Mouse (Mus musculus) layer of hippocampus, adult 2 months (tissue): ENCODE measurements around the gene Ptrh1. TPM values are rescaled to one million over a fixed set of nuclear protein-coding genes. Genes with fewer than 3 reads are reported as not detected.

Experiments
- DNase-seq, 2 experiments: peaks; one replicate each; pipeline ENCODE4 v3.0.0; 2022; ENCODE audit warnings: low spot score in 2 of 2
- H3K27ac ChIP-seq: fragments of 200-600 bp; 2 replicates; pipeline ENCODE4 v1.8.1; 2022
- H3K4me3 ChIP-seq: fragments of 200-600 bp; 2 replicates; pipeline ENCODE4 v1.8.1; 2022; ENCODE audit warnings: mild to moderate bottlenecking
- CTCF ChIP-seq: fragments of 200-600 bp; conservative IDR thresholded peaks from 2 replicates; pipeline ENCODE4 v1.8.1; 2022; ENCODE audit warnings: antibody characterized with exemption, mild to moderate bottlenecking, moderate library complexity
- long read RNA-seq, 2 experiments: library from polyadenylated mRNA; stranded (forward); transcript quantifications; one replicate each; pipeline ENCODE4 v2.0.0; 2021; ENCODE audit warnings: borderline mapping rate in 2 of 2
- total RNA-seq, 2 experiments: library from RNA; stranded (reverse); gene quantifications; 2 replicates each; pipeline ENCODE4 v1.2.3; 2021

Gene Ptrh1
- 1 to 10 TPM; 5.9 to 6.4 TPM for total RNA-seq
- long read RNA-seq, experiment 1, partial matches to known transcripts = 0 of 1 reads
- long read RNA-seq, experiment 1, other reads (novel, unspliced or antisense) = 1 of 1 reads
- long read RNA-seq, experiment 2, partial matches to known transcripts = 0 of 2 reads
- long read RNA-seq, experiment 2, other reads (novel, unspliced or antisense) = 0 of 2 reads

DNA sequence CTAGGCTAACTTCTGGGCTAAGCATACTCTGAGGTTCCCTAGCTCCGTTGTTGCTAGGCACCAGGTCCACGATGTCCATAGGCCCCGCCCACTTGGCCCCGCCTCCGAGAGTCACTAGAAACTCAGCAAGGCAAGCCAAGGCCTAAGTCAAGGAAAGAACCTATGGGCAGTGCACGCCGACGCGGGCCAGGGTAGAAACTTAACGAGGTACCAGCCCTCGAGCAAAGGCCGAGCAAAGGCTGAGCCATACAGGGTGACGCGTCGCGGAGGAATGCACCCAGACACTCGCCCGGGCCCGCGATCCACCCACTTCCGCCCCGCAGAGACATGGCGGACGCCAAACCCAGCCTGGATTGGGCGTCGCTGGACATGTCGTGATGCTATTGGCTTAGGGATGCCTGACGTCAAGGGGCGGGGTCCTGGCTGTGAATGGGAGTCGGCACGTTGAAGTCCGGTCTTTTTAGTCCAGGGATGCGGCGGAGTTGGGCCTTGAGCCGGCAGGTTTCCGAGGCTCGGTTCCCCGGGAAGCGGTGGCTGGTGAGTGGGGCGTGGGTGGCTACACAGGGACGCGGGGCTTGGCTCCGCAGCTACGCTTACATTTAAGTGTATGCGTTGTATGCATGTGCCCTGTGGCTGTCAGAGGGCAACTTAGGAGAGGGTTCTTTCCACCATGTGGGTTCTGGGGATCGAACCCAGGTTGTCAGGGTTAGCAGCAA is at the start of gene Ptrh1, which contains the start of gene Ttc16:
Ptrh1 (plus strand) TSS at position 428 of the 716 bp plus-strand sequence.
Ttc16 (minus strand) TSS at position 275 of the 716 bp plus-strand sequence.
- DNase-seq = peak; percentile 97
- Histone ChIP-seq H3K27ac (peak within 1 kb of the TSS; percentile 92), H3K4me3 (peak within 1 kb of the TSS; percentile 76)
- no peak for TF ChIP-seq CTCF

DNA sequence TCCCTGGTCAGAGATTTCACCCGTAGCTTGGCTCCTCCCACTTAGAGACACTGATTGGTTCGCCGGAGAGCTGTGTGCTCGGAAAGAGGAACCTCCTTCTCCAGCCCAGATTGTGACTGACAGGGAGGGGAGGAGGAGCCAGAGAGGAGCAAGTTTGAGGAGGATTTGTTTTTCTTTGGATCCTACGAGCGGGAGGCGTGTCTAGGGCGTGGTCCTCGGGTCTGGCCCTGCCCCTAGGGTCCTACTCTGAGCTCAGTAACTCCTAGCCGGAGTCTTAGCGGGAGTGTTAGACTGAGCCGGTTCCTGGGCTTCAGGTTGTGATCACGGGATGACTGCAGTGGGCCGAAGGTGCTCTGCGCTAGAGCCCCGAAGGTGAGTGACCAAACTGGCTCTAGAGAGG is 48.2 kb upstream of the Ptrh1 start:
- TF ChIP-seq CTCF = no peak
- peak overlapping the region; percentile 51 for H3K4me3 ChIP-seq
- peak; percentile 83 to 92 for DNase-seq
- H3K27ac ChIP-seq = peak overlapping the region; percentile 60; the same call in 1 of the 2 replicates

DNA sequence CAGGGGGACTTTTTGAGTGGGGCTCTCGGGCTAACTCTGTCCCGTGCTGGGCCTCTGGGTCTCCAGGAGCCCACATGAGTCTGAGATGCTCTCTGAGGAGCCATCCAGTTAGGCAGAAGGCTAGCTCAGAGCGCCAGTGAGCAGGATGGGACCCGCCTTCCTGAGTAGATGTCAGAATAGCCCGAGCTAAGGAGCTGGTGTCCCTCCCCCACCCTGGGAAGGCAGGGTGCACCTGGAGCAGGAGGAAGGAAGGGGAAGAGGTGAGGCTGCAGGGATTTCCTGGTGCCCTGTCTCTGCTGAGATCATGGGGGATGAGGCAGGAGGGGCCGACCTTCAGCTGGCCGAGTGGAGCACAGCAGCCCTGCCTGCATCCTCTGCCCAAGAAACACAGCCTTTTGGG is 47.1 kb upstream of the Ptrh1 start:
- no peak for TF ChIP-seq CTCF
- peak overlapping the region; percentile 60; the same call in 1 of the 2 replicates for H3K27ac ChIP-seq
- DNase-seq = no peak
- H3K4me3 ChIP-seq = peak overlapping the region; percentile 51

DNA sequence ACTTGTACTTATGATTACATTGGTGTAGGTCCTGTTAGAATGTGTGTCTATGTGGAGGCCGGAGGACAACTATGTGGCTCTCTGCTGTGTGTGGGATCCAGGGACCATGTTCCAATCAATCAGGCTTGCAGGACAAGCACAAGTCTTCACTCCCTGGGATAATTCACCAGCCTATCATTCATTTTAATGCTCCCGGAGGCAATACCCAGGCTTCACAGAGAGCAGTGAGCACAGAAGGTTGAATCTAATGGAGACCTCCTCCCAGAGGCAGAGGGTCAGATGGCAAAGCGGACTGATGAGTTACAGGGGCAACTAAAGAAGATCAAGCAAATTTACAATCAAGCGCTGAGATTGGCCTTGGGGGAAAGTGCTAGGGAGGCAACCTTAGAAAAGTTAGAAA is 46.0 kb upstream of the Ptrh1 start:
- no peak overlapping the region for H3K27ac ChIP-seq
- no peak overlapping the region; the same call in 1 of the 2 replicates for H3K4me3 ChIP-seq
- DNase-seq = no peak
- no peak for TF ChIP-seq CTCF

DNA sequence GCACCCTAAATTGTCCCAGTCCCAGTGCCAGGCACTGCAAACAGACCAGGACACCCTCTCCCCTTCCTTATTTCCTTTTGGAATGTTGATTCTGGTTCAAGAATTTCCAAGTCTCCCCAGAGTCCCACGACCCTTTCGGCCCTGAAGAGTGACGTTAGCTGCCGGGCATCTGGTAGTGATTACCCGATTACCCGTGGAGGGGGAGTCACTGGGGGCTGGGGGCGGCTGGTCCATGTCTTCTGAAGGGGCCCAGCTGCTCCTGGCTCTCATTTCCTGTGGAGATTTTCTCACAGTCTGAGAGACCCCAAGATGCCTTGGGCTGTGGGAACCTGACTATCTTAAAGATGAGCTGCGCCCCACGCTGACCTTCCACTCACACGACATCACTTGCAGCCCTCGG is 44.7 kb upstream of the Ptrh1 start:
- H3K4me3 ChIP-seq = no peak overlapping the region
- no peak for DNase-seq
- no peak for TF ChIP-seq CTCF
- no peak overlapping the region for H3K27ac ChIP-seq

DNA sequence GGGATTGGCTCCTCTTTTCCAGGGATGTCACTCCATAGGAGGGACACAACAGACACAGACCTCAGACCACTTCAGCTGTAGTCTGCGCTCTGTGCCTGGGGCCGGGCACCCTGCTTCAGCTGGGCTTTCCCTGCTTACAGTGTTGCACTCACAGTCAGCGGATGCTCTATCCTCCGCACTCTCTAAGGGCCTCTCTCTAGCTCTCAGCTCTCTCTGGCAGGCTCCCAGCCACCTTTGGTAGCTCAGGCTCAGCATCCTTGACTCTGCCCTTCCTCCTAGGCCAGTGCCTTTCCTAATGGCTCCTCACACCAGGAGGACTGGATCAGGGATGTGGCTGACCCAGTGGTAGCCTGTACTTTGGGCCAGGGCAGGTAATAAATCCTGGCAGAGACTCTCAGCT is 43.7 kb upstream of the Ptrh1 start:
- DNase-seq = no peak
- TF ChIP-seq CTCF = no peak
- H3K27ac ChIP-seq = no peak overlapping the region
- H3K4me3 ChIP-seq = no peak overlapping the region

DNA sequence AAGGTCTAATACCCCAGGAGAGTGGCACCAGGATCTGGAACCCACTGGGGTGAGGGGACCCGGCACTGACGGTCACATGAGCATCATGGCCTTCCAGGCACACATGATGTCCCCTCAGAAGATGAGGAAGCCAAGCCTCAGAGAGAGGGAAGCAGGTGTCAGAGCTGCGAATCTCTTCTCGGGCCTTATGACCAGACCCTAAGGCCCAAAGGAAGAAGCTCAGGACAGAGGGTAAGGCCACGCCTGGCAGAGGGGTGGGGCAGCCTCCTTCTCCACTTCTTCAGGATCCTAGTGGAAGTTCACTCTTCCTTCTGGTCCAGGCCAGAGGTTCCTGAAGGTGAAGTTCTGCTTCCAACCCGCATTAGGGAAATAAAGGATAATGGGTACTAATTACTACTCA is 42.9 kb upstream of the Ptrh1 start:
- no peak for TF ChIP-seq CTCF
- DNase-seq = no peak
- Histone ChIP-seq H3K4me3 (no peak overlapping the region), H3K27ac (no peak overlapping the region)

DNA sequence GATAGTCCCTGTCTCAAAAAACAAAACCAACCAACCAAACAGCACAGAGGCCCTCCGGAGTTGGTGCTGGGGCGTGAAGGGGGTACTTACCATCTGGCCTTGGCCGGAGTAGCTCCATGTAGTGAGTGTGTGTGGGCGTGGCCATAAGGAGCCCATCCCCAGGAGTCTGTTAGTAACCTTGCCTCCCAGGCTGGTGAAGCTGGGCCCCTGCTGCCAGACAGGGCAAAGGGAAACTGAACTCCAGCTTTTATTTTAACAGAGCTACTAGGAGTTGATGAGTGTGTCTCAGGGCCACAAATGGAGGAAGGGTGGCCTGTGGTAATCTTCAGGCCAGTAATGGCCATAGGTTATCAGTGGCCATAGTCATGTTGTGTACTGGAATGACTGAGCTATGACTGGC is 41.1 kb upstream of the Ptrh1 start:
- Histone ChIP-seq H3K4me3 (no peak overlapping the region), H3K27ac (peak overlapping the region; percentile 51; the same call in 1 of the 2 replicates)
- DNase-seq = no peak
- TF ChIP-seq CTCF = no peak

DNA sequence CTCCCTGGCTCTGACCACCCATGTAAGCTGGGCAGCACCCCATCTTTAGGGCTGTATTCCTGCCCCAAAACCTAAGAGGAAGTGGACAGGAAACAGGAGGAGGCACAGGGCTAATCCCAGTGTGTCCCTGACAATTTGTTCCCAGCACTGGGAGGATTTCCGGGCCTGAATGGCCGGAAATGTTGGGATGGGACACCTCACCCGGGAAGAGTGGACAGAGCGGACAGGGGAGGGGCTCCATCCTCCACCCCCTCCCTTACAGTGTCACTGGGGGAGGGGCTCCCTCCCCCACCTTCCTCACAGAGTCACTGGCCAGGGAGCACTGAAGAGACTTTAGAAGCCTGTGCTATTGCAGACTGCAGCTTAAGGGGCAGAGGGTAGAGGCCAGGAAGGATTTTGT is 40.7 kb upstream of the Ptrh1 start:
- Histone ChIP-seq H3K4me3 (no peak overlapping the region), H3K27ac (peak overlapping the region; percentile 51; the same call in 1 of the 2 replicates)
- no peak for DNase-seq
- TF ChIP-seq CTCF = no peak

DNA sequence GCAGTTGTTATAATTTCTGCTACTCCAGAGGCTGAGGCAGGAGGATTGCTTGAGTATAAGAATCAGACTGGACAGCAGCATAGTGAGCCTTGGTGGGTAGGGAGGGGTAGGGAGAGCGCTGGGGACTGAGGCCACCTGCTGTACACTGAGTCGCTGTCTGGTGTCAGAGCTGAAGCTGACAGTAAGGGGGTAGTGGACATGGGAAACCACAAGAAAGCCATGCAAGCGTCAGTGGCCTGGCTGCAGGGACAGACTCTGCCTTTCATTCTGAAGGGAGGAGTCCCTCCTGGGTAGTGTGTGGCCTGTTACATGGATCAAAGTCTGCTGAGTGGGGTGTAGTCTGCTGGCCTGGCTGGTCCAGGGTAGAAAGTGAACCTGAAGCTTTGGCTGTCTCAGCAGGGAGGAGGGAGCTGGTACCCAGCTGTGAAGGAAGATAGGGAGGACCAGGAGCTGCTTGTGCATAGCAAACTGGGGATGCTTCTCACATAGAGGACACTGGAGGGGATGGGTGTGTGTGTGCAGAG is 39.2 kb upstream of the Ptrh1 start:
- no peak for DNase-seq
- no peak overlapping the region for H3K4me3 ChIP-seq
- no peak overlapping the region; the same call in 1 of the 2 replicates for H3K27ac ChIP-seq
- TF ChIP-seq CTCF = no peak

DNA sequence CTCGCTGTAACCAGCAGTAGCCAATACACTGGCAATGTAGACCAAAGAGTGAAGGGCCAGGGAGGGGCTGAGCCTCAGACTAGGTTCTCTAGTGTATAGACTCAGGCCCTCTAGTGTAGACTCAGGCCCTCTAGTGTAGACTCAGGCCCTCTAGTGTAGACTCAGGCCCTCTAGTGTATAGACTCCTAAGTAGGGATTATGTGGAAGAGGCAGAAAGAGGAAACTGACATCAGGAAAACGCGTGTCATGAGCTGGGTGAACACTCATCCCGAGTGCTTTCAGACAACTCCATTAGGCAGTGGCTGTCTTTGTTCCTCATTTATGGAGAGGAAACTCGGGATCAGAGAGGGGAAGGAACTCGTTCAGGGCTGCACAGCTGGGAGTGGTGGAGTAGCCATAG is 38.6 kb upstream of the Ptrh1 start:
- H3K27ac ChIP-seq = no peak overlapping the region
- no peak overlapping the region for H3K4me3 ChIP-seq
- DNase-seq = no peak
- no peak for TF ChIP-seq CTCF

DNA sequence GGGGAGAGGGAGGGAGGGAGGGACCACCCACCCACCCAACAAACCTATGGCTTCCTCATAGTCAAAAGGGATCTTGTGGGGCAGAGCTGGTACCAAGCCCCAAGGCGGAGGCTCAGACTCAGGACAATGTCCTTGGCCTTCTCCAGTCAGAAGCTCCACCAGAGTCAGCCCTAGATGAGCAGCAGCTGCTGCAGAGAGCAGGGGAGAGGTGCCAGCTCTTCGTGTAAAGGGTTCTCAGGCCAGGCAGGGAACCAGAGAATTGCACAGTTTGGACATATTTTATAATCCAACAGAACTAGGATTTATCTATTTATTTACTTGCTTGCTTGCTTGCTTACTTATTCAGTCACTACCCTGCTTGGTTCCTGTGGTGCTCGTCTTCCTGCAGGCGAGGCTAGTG is 36.3 kb upstream of the Ptrh1 start:
- no peak for TF ChIP-seq CTCF
- no peak for DNase-seq
- no peak overlapping the region for H3K27ac ChIP-seq
- no peak overlapping the region for H3K4me3 ChIP-seq

DNA sequence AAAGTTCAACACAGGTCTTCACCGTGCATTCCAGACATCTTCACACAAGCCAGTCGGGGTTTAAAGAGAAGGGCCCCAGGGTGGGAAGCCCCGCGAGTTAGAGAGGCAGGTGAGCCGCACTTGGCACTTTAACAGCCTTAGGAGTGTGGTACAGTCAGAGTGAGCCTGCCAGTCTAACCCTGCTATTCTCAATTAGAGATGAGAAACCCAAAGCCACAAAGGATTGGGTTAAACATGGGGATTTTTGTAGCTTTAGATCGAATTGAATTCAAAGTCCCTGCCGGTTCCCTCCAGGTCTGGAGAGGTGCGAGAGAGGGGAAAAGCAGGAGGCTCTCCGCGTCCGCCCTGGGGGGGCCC is 34.7 kb upstream of the Ptrh1 start, which contains the start of gene 6330409D20Rik:
6330409D20Rik (minus strand) TSS at position 101 of the 357 bp plus-strand sequence.
- Histone ChIP-seq H3K4me3 (peak within 1 kb of the TSS; percentile 79), H3K27ac (peak within 1 kb of the TSS; percentile 88)
- no peak for TF ChIP-seq CTCF
- no peak for DNase-seq
